Mouse (Mus musculus) stomach, postnatal 0 days (tissue): ENCODE results near the gene Uggt1. TPM values are rescaled to one million over a fixed set of nuclear protein-coding genes. Genes with fewer than 3 reads are reported as not detected.
A peak's percentile ranks its signal among the peaks of the same experiment; 100 is the strongest.

Source experiments
- ATAC-seq: fragments of 200-750 bp; cut with Nextera tagmentation; 2 replicates; pipeline ENCODE4 v1.8.0; 2017; ENCODE audit not compliant: low FRiP score, low TSS enrichment
- DNase-seq: peaks from one replicate; pipeline ENCODE4 v3.0.0-alpha.2; 2016; ENCODE audit warnings: low spot score
- H3K27ac ChIP-seq: fragments of 300-500 bp; sonication (generic); replicated peaks from 2 replicates; pipeline ENCODE4 v1.5.1; 2014; ENCODE audit warnings: mild to moderate bottlenecking, control low read depth
- H3K27me3 ChIP-seq: fragments of 300-500 bp; sonication (generic); 2 replicates; pipeline ENCODE4 v1.6.1; 2014; ENCODE audit warnings: low read length; ENCODE audit not compliant: control insufficient read depth, insufficient read depth
- H3K36me3 ChIP-seq: fragments of 300-500 bp; sonication (generic); 2 replicates; pipeline ENCODE4 v1.6.1; 2014; ENCODE audit warnings: low read length, mixed read lengths; ENCODE audit not compliant: control insufficient read depth, insufficient read depth
- H3K4me1 ChIP-seq: fragments of 300-500 bp; sonication (generic); replicated peaks from 2 replicates; pipeline ENCODE4 v1.6.1; 2014; ENCODE audit warnings: antibody characterized with exemption; ENCODE audit not compliant: control insufficient read depth, insufficient read depth
- H3K4me2 ChIP-seq: fragments of 300-500 bp; sonication (generic); replicated peaks from 2 replicates; pipeline ENCODE4 v1.6.1; 2014; ENCODE audit warnings: low read depth, mild to moderate bottlenecking, control low read depth, moderate library complexity
- H3K4me3 ChIP-seq: fragments of 300-500 bp; sonication (generic); 2 replicates; pipeline ENCODE4 v1.5.1; 2014; ENCODE audit warnings: low read depth, low read length, control low read depth
- H3K9ac ChIP-seq: fragments of 300-500 bp; sonication (generic); 2 replicates; pipeline ENCODE4 v1.6.1; 2014; ENCODE audit warnings: mild to moderate bottlenecking, low read length, control low read depth, mixed read lengths
- H3K9me3 ChIP-seq: fragments of 300-500 bp; sonication (generic); 2 replicates; pipeline ENCODE4 v1.6.1; 2016; ENCODE audit warnings: low read length; ENCODE audit not compliant: control insufficient read depth
- CTCF ChIP-seq: IDR thresholded peaks from 2 replicates; pipeline ENCODE4 v1.5.1; 2016; ENCODE audit warnings: antibody characterized with exemption, low read depth, mild to moderate bottlenecking, moderate library complexity
- EP300 ChIP-seq: optimal IDR thresholded peaks from 2 replicates; pipeline ENCODE3; 2016; ENCODE audit warnings: antibody characterized with exemption
- WGBS: fragments of 180-500 bp; shearing (Covaris S2); extraction: QIAGEN DNeasy Blood & Tissue Kit; methylation state at CpG from one replicate; pipeline ENCODE4 v1.1.7; 2014; 5-methylcytosine and 5-hydroxymethylcytosine counted together
- polyA plus RNA-seq: library from polyadenylated mRNA; unstranded; fragments of >200 nt; fragmentation: Nextera tagmentation; extraction: Ambion mirVana; gene quantifications from 2 replicates; pipeline ENCODE4 v1.2.1, GENCODE M21; 2015

The Uggt1 gene
- polyA plus RNA-seq, 1 experiment from 2014 or later, result 28.9 TPM

- ATAC-seq (peak; percentile 64; the same call in 1 of the 2 replicates), DNase-seq (no peak)
- 19% methylated on average over 4 of the region's 4 CpGs for WGBS
- TF ChIP-seq CTCF, result no peak
- TF ChIP-seq EP300, result no peak
- Histone ChIP-seq H3K9me3 (no peaks in the 10 kb centered on the region), H3K4me3 (no peak overlapping the region), H3K27ac (no peak overlapping the region), H3K4me1 (no peaks in the 10 kb centered on the region), H3K36me3 (no peaks in the 10 kb centered on the region), H3K4me2 (no peak overlapping the region), H3K9ac (no peak overlapping the region), H3K27me3 (no peaks in the 10 kb centered on the region)
These were observed 115.4 kb downstream of the Uggt1 start for GRCm38 (mm10) chr1:36129126-36129525.

GRCm38 (mm10) chr1:36125076-36125475, 119.4 kb downstream of the Uggt1 start:
- DNase-seq (no peak), ATAC-seq (no peak; the same call in 1 of the 2 replicates)
- Histone ChIP-seq H3K36me3 (no peaks in the 10 kb centered on the region), H3K9ac (no peak overlapping the region), H3K27ac (no peak overlapping the region), H3K9me3 (no peaks in the 10 kb centered on the region), H3K27me3 (no peaks in the 10 kb centered on the region), H3K4me2 (no peak overlapping the region), H3K4me3 (no peak overlapping the region), H3K4me1 (no peaks in the 10 kb centered on the region)
- 18% methylated on average over 7 of the region's 7 CpGs for WGBS
- TF ChIP-seq EP300, result no peak
- TF ChIP-seq CTCF, result no peak

- Histone ChIP-seq H3K4me2 (no peak overlapping the region), H3K27ac (no peak overlapping the region), H3K36me3 (no peaks in the 10 kb centered on the region), H3K9me3 (no peaks in the 10 kb centered on the region), H3K9ac (no peak overlapping the region), H3K27me3 (no peaks in the 10 kb centered on the region), H3K4me3 (no peak overlapping the region), H3K4me1 (0 out of 2 replicates have a peak, but pooled peaks cover 3% of the 10 kb centered on the region)
- ATAC-seq (no peak), DNase-seq (no peak)
- TF ChIP-seq EP300, result no peak
- 77% methylated on average over 8 of the region's 8 CpGs for WGBS
These were observed 123.3 kb downstream of the Uggt1 start for GRCm38 (mm10) chr1:36121172-36121571.

GRCm38 (mm10) chr1:36119426-36119825, 125.1 kb downstream of the Uggt1 start:
- TF ChIP-seq EP300, result no peak
- no peak for TF ChIP-seq CTCF

GRCm38 (mm10) chr1:36118958-36119357, 125.6 kb downstream of the Uggt1 start:
- H3K9ac ChIP-seq, result no peak overlapping the region
- H3K4me2 ChIP-seq, result no peak overlapping the region
- WGBS, result 85% methylated on average over 3 of the region's 3 CpGs
- no peaks in the 10 kb centered on the region for H3K27me3 ChIP-seq
- H3K27ac ChIP-seq, result no peak overlapping the region
- 0 out of 2 replicates have a peak, but pooled peaks cover 3% of the 10 kb centered on the region for H3K4me1 ChIP-seq
- no peak overlapping the region for H3K4me3 ChIP-seq
- no peaks in the 10 kb centered on the region for H3K36me3 ChIP-seq
- no peaks in the 10 kb centered on the region for H3K9me3 ChIP-seq
- TF ChIP-seq CTCF (no peak), EP300 (no peak)
- DNase-seq (no peak), ATAC-seq (no peak)

More at GRCm38 (mm10) chr1:36119426-36119825, 125.1 kb downstream of the Uggt1 start:
- WGBS, result 82% methylated on average over 4 of the region's 4 CpGs
- DNase-seq (no peak), ATAC-seq (no peak)
- no peak overlapping the region for H3K4me2 ChIP-seq
- no peaks in the 10 kb centered on the region for H3K36me3 ChIP-seq
- H3K4me1 ChIP-seq, result 0 out of 2 replicates have a peak, but pooled peaks cover 3% of the 10 kb centered on the region
- H3K9me3 ChIP-seq, result no peaks in the 10 kb centered on the region
- H3K27ac ChIP-seq, result no peak overlapping the region
- H3K9ac ChIP-seq, result no peak overlapping the region
- H3K4me3 ChIP-seq, result no peak overlapping the region
- no peaks in the 10 kb centered on the region for H3K27me3 ChIP-seq

- TF ChIP-seq EP300 (no peak), CTCF (no peak)
These were observed 126.3 kb downstream of the Uggt1 start for GRCm38 (mm10) chr1:36118061-36118685.

More at GRCm38 (mm10) chr1:36118061-36118685, 126.3 kb downstream of the Uggt1 start:
- Histone ChIP-seq H3K4me1 (0 out of 2 replicates have a peak, but pooled peaks cover 3% of the 10 kb centered on the region), H3K36me3 (no peaks in the 10 kb centered on the region), H3K27ac (no peak overlapping the region), H3K27me3 (no peaks in the 10 kb centered on the region), H3K9ac (no peak overlapping the region), H3K4me2 (no peak overlapping the region), H3K9me3 (no peaks in the 10 kb centered on the region), H3K4me3 (no peak overlapping the region)
- ATAC-seq (no peak), DNase-seq (no peak)
- 75% methylated on average over 9 of the region's 9 CpGs for WGBS
